Comparison of ENCODE assay signal across 22 mouse cellular contexts in the genomic region with DNA sequence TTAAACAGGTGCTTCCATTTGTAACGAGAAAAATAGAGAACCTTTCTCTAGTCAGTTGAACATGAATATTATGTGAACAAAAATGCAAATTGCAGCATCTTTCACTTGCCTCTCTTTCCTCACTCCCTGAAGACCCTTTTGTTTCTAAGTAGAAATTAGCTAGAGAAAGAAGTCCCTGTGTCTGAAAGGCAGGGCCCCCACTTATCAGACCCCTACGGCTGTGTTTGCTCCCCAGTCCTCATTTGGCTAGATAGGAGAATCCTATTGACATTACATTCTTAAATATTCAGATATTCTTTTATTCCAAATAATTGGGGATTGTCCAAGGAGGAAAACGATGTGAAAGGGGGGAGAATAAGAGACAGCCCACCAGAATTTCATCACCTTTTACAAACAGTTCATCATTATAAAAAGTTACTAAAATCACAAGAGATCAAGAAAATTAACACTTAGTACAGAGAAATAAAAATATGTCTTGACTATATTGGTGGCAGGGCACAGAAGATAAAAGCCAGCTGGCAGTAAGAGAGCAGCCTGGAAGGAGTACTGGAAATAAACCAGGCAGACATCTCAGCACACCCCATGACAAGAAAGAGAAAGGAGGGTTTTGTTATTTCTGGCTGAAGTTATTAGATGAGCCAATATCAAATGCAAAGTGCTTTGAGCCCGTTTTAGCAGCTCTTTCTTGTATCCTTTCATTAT.
A peak's percentile ranks its signal among the peaks of the same experiment; 100 is the strongest.
DNase-seq lines count a peak whose midpoint lies in the region; ATAC-seq and TF ChIP-seq lines count a peak whose summit lies in the region.
"Had no signal": no experiment of that assay in that cellular context is flagged by ENCODE, and none has a peak within 500 bp of the region (broad histone marks: within the 10 kb centered on the region; RNA-seq: fewer than 3 reads in every experiment).

No protein-coding gene starts in this region.

- no peak overlapping the region for H3K9ac ChIP-seq in lung, embryonic 14.5 days
- H3K9ac ChIP-seq in hindbrain, embryonic 12.5 days: no peak overlapping the region
- H3K9ac ChIP-seq: embryonic facial prominence, embryonic 15.5 days; midbrain, embryonic 15.5 days had no signal

- no peak for DNase-seq in frontal cortex, postnatal 10 days (ENCODE audit: low spot score in 2 of 2)
- DNase-seq in adipocyte (ENCODE audit: low spot score): peak; percentile 5
- DNase-seq in lung, embryonic 14.5 days: peak; percentile 84
- peak; percentile 10 to 46 for DNase-seq in lung, postnatal 4 days
- DNase-seq in urinary bladder, postnatal 4 days (ENCODE audit: low spot score in 2 of 2): no peak
- DNase-seq: adrenal gland, postnatal 36 days; B cell, adult 2 months; embryo, embryonic 11 days; gastrocnemius, postnatal 14 days; heart, adult 2 months; kidney, adult 9 months; kidney, postnatal 36 days; right cerebral cortex, postnatal 14 days; thymus, postnatal 14 days had no signal

- no peaks in the 10 kb centered on the region for H3K4me1 ChIP-seq in lung, embryonic 14.5 days (ENCODE audit: insufficient read depth)
- no peaks in the 10 kb centered on the region for H3K4me1 ChIP-seq in hindbrain, embryonic 12.5 days
- H3K4me1 ChIP-seq: embryonic facial prominence, embryonic 15.5 days; midbrain, embryonic 15.5 days had no signal

- no peaks in the 10 kb centered on the region for H3K36me3 ChIP-seq in lung, embryonic 14.5 days (ENCODE audit: insufficient read depth)
- H3K36me3 ChIP-seq in hindbrain, embryonic 12.5 days: no peaks in the 10 kb centered on the region
- H3K36me3 ChIP-seq: embryonic facial prominence, embryonic 15.5 days; limb, embryonic 10.5 days; midbrain, embryonic 15.5 days had no signal

- peak; percentile 67 for ATAC-seq in frontal cortex, adult (ENCODE audit: low TSS enrichment)
- ATAC-seq in lung, embryonic 14.5 days (ENCODE audit: insufficient read depth): peak; percentile 95
- no peak for ATAC-seq in hindbrain, embryonic 12.5 days (ENCODE audit: low FRiP score)
- ATAC-seq: inflammation-experienced regulatory T-cells, adult 6 months; midbrain, embryonic 15.5 days had no signal

- WGBS in lung, embryonic 14.5 days: 32% methylated on average over 4 of the region's 4 CpGs
- WGBS in hindbrain, embryonic 12.5 days: 66% methylated on average over 4 of the region's 4 CpGs

- H3K27ac ChIP-seq in lung, embryonic 14.5 days (ENCODE audit: low read depth): no peak overlapping the region
- H3K27ac ChIP-seq in hindbrain, embryonic 12.5 days: no peak overlapping the region
- H3K27ac ChIP-seq: embryonic facial prominence, embryonic 15.5 days; heart, adult 2 months; limb, embryonic 10.5 days; midbrain, embryonic 15.5 days; stomach, postnatal 0 days had no signal

- TF ChIP-seq CTCF in lung, embryonic 14.5 days (IDR thresholded peaks at IDR 0.05; ENCODE audit: low read depth): no peak

- no peaks in the 10 kb centered on the region for H3K9me3 ChIP-seq in lung, embryonic 14.5 days (ENCODE audit: low read depth, low read length)
- no peaks in the 10 kb centered on the region for H3K9me3 ChIP-seq in hindbrain, embryonic 12.5 days (replicated peaks)
- H3K9me3 ChIP-seq: embryonic facial prominence, embryonic 15.5 days; limb, embryonic 10.5 days; midbrain, embryonic 15.5 days had no signal

- H3K4me2 ChIP-seq in lung, embryonic 14.5 days: no peak overlapping the region; the same call in 1 of the 2 replicates
- no peak overlapping the region for H3K4me2 ChIP-seq in hindbrain, embryonic 12.5 days (replicated peaks)
- H3K4me2 ChIP-seq: embryonic facial prominence, embryonic 15.5 days; liver, embryonic 11.5 days; midbrain, embryonic 15.5 days had no signal

- no peaks in the 10 kb centered on the region for H3K27me3 ChIP-seq in lung, embryonic 14.5 days (ENCODE audit: insufficient read depth, low read length)
- H3K27me3 ChIP-seq in hindbrain, embryonic 12.5 days: no peaks in the 10 kb centered on the region
- H3K27me3 ChIP-seq: embryonic facial prominence, embryonic 15.5 days; midbrain, embryonic 15.5 days had no signal

- H3K4me3 ChIP-seq in lung, embryonic 14.5 days (ENCODE audit: low read depth, low read length): no peak overlapping the region
- no peak overlapping the region for H3K4me3 ChIP-seq in hindbrain, embryonic 12.5 days
- H3K4me3 ChIP-seq: embryonic facial prominence, embryonic 15.5 days; heart, adult 2 months; limb, embryonic 10.5 days; midbrain, embryonic 15.5 days had no signal

Comparison
In these comparisons a context has a peak if more than half of its experiments do, and no peak if none do; other contexts are left out.
1. DNase-seq: peak in adipocyte (single experiment), lung, embryonic 14.5 days (single experiment) and lung, postnatal 4 days (2 of 2); none in frontal cortex, postnatal 10 days (0 of 2) and urinary bladder, postnatal 4 days (0 of 2).